ENCODE assay signal across 14 mouse cellular contexts in the genomic region with DNA sequence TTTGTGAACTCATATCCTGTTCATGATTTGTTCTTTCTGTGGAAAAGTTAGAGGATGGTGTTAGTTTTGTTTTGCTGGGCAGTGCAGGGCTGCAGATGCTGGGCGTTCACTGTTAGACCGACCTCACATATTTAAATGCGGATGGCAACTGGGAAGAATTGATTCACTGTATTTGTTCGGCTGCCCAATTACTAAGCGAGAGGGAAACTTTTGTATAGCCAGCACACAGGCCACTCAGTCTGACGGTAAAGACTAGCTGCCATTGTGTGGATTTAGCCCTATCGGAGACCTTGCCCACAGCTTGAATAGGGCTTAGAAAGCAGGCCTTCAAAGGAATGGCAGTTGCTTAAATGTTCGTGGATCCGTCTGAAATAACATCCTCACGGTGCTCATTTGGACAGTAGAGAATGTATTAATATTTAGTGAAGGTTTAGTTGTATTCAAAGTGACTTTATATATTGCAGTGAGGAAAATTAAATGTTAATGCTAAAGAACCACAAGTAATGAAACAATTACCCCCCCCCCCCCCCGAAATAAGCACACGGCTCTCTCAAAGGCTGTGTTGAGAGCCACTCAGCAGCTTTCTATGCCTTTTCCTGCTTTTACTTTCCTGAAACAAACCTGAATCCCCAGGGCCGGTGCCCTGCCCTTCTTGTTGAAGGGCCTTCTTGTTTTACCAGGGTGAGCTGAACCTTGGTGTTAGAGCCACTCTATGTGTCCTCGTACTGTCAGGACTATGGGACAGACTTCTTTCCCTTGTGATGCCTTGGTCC. TPM values are rescaled to one million over a fixed set of nuclear protein-coding genes. Genes with fewer than 3 reads are reported as not detected.
DNase-seq lines count a peak whose midpoint lies in the region; ATAC-seq and TF ChIP-seq lines count a peak whose summit lies in the region.
"Had no signal": no experiment of that assay in that cellular context is flagged by ENCODE, and none has a peak within 500 bp of the region (broad histone marks: within the 10 kb centered on the region; RNA-seq: fewer than 3 reads in every experiment).

No protein-coding gene starts in this region.

- H3K4me1 ChIP-seq in hindbrain, embryonic 10.5 days (replicated peaks), result peaks cover 89% of the 10 kb centered on the region
- peaks cover 12% of the 10 kb centered on the region for H3K4me1 ChIP-seq in midbrain, embryonic 16.5 days (ENCODE audit: control insufficient read depth, insufficient read depth, low read length)
- H3K4me1 ChIP-seq: megakaryocyte, embryonic 14.5 days had no signal

- intact Hi-C loops in gastrocnemius, adult 2 months (cut with DNase I), result no loop called here
- intact Hi-C loops in gastrocnemius, postnatal 36 days (cut with DNase I), result no loop called here

- 32% methylated on average over 14 of the region's 14 CpGs for WGBS in hindbrain, embryonic 10.5 days
- WGBS in midbrain, embryonic 16.5 days, result 16% methylated on average over 14 of the region's 14 CpGs

- no peak overlapping the region for H3K9ac ChIP-seq in midbrain, embryonic 16.5 days (ENCODE audit: low read depth, low read length)
- H3K9ac ChIP-seq: liver, embryonic 14.5 days had no signal

- H3K27ac ChIP-seq in gastrocnemius, adult 2 months, result peak overlapping the region; percentile 28; the same call in 1 of the 2 replicates
- peak overlapping the region; percentile 87 for H3K27ac ChIP-seq in hindbrain, embryonic 10.5 days
- H3K27ac ChIP-seq in midbrain, embryonic 16.5 days (ENCODE audit: low read length), result peak overlapping the region; percentile 63
- H3K27ac ChIP-seq: heart, embryonic 10.5 days; liver, embryonic 14.5 days had no signal

- H3K9me3 ChIP-seq in hindbrain, embryonic 10.5 days, result no peaks in the 10 kb centered on the region
- no peaks in the 10 kb centered on the region for H3K9me3 ChIP-seq in midbrain, embryonic 16.5 days (replicated peaks; ENCODE audit: control insufficient read depth, low read length, poor library complexity, severe bottlenecking)
- H3K9me3 ChIP-seq: heart, embryonic 10.5 days had no signal

- no peak overlapping the region for H3K4me2 ChIP-seq in midbrain, embryonic 16.5 days (ENCODE audit: low read length)

- ATAC-seq in midbrain, embryonic 16.5 days, result peak; percentile 57
- ATAC-seq: intestine, embryonic 16.5 days; Patski had no signal

- no peaks in the 10 kb centered on the region for H3K27me3 ChIP-seq in hindbrain, embryonic 10.5 days (ENCODE audit: insufficient read depth, poor library complexity, severe bottlenecking)
- H3K27me3 ChIP-seq in midbrain, embryonic 16.5 days (ENCODE audit: control insufficient read depth, insufficient read depth, low read depth, low read length), result no peaks in the 10 kb centered on the region
- H3K27me3 ChIP-seq: Patski had no signal

- H3K36me3 ChIP-seq in hindbrain, embryonic 10.5 days, result peaks cover 45% of the 10 kb centered on the region
- H3K36me3 ChIP-seq in midbrain, embryonic 16.5 days (ENCODE audit: control insufficient read depth, insufficient read depth, low read length), result no peaks in the 10 kb centered on the region
- H3K36me3 ChIP-seq: heart, embryonic 10.5 days had no signal

- no peak for TF ChIP-seq CTCF in gastrocnemius, adult 2 months (IDR thresholded peaks at IDR 0.05)

- no peak for DNase-seq in gastrocnemius, adult 2 months
- no peak for DNase-seq in gastrocnemius, postnatal 36 days
- peak; percentile 77 for DNase-seq in embryo, embryonic 10.5 days (ENCODE audit: low spot score)
- peak; percentile 49 for DNase-seq in hindbrain, embryonic 10.5 days (ENCODE audit: low spot score)
- DNase-seq in adrenal gland, adult 2 months, result no peak
- DNase-seq in lung, postnatal 4 days, result no peak
- DNase-seq in lung, postnatal 10 days, result no peak
- DNase-seq: layer of hippocampus, postnatal 36 days had no signal

- H3K4me3 ChIP-seq in gastrocnemius, adult 2 months, result no peak overlapping the region
- H3K4me3 ChIP-seq in hindbrain, embryonic 10.5 days, result peak overlapping the region; percentile 31
- H3K4me3 ChIP-seq in midbrain, embryonic 16.5 days (ENCODE audit: low read depth, low read length), result no peak overlapping the region
- H3K4me3 ChIP-seq: heart, embryonic 10.5 days; megakaryocyte, embryonic 14.5 days had no signal

RNA-seq across cellular contexts. Expression of gene Spata13, which starts 9.5 kb away (rescaled TPM):
- 1 to 10 TPM; 3.8 to 4.3 TPM for total RNA-seq in gastrocnemius, adult 2 months (2021)
- 1 to 10 TPM; 2.4 to 2.8 TPM for total RNA-seq in gastrocnemius, postnatal 36 days (2021)
- polyA plus RNA-seq in hindbrain, embryonic 10.5 days (2016; fragmentation: Nextera tagmentation; extraction: Ambion mirVana), result 56.7 and 66.0 TPM in 2 replicates
- 18.4 and 24.0 TPM in 2 replicates for polyA plus RNA-seq in midbrain, embryonic 16.5 days (2015; fragmentation: Nextera tagmentation; extraction: Ambion mirVana)
- 100 to 1,000 TPM; 144 to 151 TPM for total RNA-seq in adrenal gland, adult 2 months (2021)
- 35.2 and 41.9 TPM in 2 replicates for polyA plus RNA-seq in adrenal gland, adult 2 months (2012; rRNA removed)

Comparison
In these comparisons a context has a peak if more than half of its experiments do, and no peak if none do; other contexts are left out.
1. DNase-seq: peak in embryo, embryonic 10.5 days (single experiment) and hindbrain, embryonic 10.5 days (single experiment); none in gastrocnemius, adult 2 months (single experiment), gastrocnemius, postnatal 36 days (0 of 2), adrenal gland, adult 2 months (single experiment), lung, postnatal 4 days (0 of 2) and lung, postnatal 10 days (single experiment).
2. H3K27ac ChIP-seq: peak in every context shown above with its lines; median percentile 87 in hindbrain, embryonic 10.5 days; 63 in midbrain, embryonic 16.5 days; 28 in gastrocnemius, adult 2 months.
3. RNA of gene Spata13, which starts 9.5 kb away (total RNA-seq): 144 to 151 TPM in adrenal gland, adult 2 months; 3.8 to 4.3 TPM in gastrocnemius, adult 2 months and 2.4 to 2.8 TPM in gastrocnemius, postnatal 36 days; every median in the first group is over 10 times any median in the second.